18 mouse cellular contexts compared by ENCODE assay signal in genomic region chr2:28188398-28188944, GRCm38 (mm10). TPM values are rescaled to one million over a fixed set of nuclear protein-coding genes. Genes with fewer than 3 reads are reported as not detected.
A peak's percentile ranks its signal among the peaks of the same experiment; 100 is the strongest.
DNase-seq lines count a peak whose midpoint lies in the region; ATAC-seq lines count a peak whose summit lies in the region.
"Had no signal": no experiment of that assay in that cellular context is flagged by ENCODE, and none has a peak within 500 bp of the region (broad histone marks: within the 10 kb centered on the region; RNA-seq: fewer than 3 reads in every experiment).

No protein-coding gene starts in this region.

- no peak overlapping the region for H3K4me2 ChIP-seq in hindbrain, embryonic 13.5 days
- H3K4me2 ChIP-seq in hindbrain, embryonic 12.5 days (replicated peaks), result no peak overlapping the region
- H3K4me2 ChIP-seq in midbrain, embryonic 11.5 days, result no peak overlapping the region
- peak overlapping the region; percentile 7; the same call in 1 of the 2 replicates for H3K4me2 ChIP-seq in hindbrain, embryonic 16.5 days (ENCODE audit: low read length)
- no peak overlapping the region for H3K4me2 ChIP-seq in midbrain, embryonic 16.5 days (ENCODE audit: low read length)
- H3K4me2 ChIP-seq: liver, embryonic 11.5 days; lung, embryonic 14.5 days; neural tube, embryonic 12.5 days; stomach, embryonic 15.5 days had no signal

- H3K9me3 ChIP-seq in hindbrain, embryonic 13.5 days, result no peaks in the 10 kb centered on the region
- H3K9me3 ChIP-seq in hindbrain, embryonic 12.5 days (replicated peaks), result no peaks in the 10 kb centered on the region
- H3K9me3 ChIP-seq in midbrain, embryonic 11.5 days (ENCODE audit: control insufficient read depth, low read length), result no peaks in the 10 kb centered on the region
- no peaks in the 10 kb centered on the region for H3K9me3 ChIP-seq in midbrain, embryonic 10.5 days (replicated peaks)
- H3K9me3 ChIP-seq in hindbrain, embryonic 16.5 days (ENCODE audit: control insufficient read depth, low read length), result no peaks in the 10 kb centered on the region
- no peaks in the 10 kb centered on the region for H3K9me3 ChIP-seq in midbrain, embryonic 16.5 days (replicated peaks; ENCODE audit: control insufficient read depth, low read length, poor library complexity, severe bottlenecking)
- H3K9me3 ChIP-seq: limb, embryonic 10.5 days; neural tube, embryonic 12.5 days; stomach, embryonic 15.5 days had no signal

- no peaks in the 10 kb centered on the region for H3K36me3 ChIP-seq in hindbrain, embryonic 13.5 days
- H3K36me3 ChIP-seq in hindbrain, embryonic 12.5 days, result no peaks in the 10 kb centered on the region
- H3K36me3 ChIP-seq in midbrain, embryonic 11.5 days (ENCODE audit: control insufficient read depth, insufficient read depth, low read length), result no peaks in the 10 kb centered on the region
- H3K36me3 ChIP-seq in midbrain, embryonic 10.5 days, result no peaks in the 10 kb centered on the region
- H3K36me3 ChIP-seq in hindbrain, embryonic 16.5 days (ENCODE audit: control insufficient read depth, insufficient read depth, low read length), result no peaks in the 10 kb centered on the region
- no peaks in the 10 kb centered on the region for H3K36me3 ChIP-seq in midbrain, embryonic 16.5 days (ENCODE audit: control insufficient read depth, insufficient read depth, low read length)
- H3K36me3 ChIP-seq: limb, embryonic 10.5 days; neural tube, embryonic 12.5 days; stomach, embryonic 15.5 days had no signal

- peaks cover 17% of the 10 kb centered on the region for H3K4me1 ChIP-seq in hindbrain, embryonic 13.5 days (replicated peaks)
- H3K4me1 ChIP-seq in hindbrain, embryonic 12.5 days, result peaks cover 11% of the 10 kb centered on the region
- peaks cover 9% of the 10 kb centered on the region for H3K4me1 ChIP-seq in midbrain, embryonic 11.5 days (ENCODE audit: control insufficient read depth, insufficient read depth, low read length)
- H3K4me1 ChIP-seq in midbrain, embryonic 10.5 days, result peaks cover 29% of the 10 kb centered on the region
- H3K4me1 ChIP-seq in hindbrain, embryonic 16.5 days (ENCODE audit: control insufficient read depth, insufficient read depth, low read depth, low read length), result peaks cover 9% of the 10 kb centered on the region
- H3K4me1 ChIP-seq in midbrain, embryonic 16.5 days (ENCODE audit: control insufficient read depth, insufficient read depth, low read length), result peaks cover 16% of the 10 kb centered on the region

- 28% methylated on average over 8 of the region's 8 CpGs for whole genome bisulfite sequencing in hindbrain, embryonic 13.5 days
- 34% methylated on average over 8 of the region's 8 CpGs for WGBS in hindbrain, embryonic 12.5 days
- 37% methylated on average over 8 of the region's 8 CpGs for WGBS in midbrain, embryonic 11.5 days
- WGBS in midbrain, embryonic 10.5 days, result 47% methylated on average over 8 of the region's 8 CpGs
- 20% methylated on average over 8 of the region's 8 CpGs for WGBS in hindbrain, embryonic 16.5 days
- WGBS in midbrain, embryonic 16.5 days, result 11% methylated on average over 8 of the region's 8 CpGs

- DNase-seq in midbrain, embryonic 11.5 days (ENCODE audit: low spot score, missing footprints), result peak; percentile 75
- DNase-seq in midbrain, embryonic 10.5 days (ENCODE audit: low spot score), result no peak
- DNase-seq in kidney, adult 8-10 months, result no peak
- DNase-seq: adrenal gland, adult 8-10 months; cerebellum, adult 11 months; lung, embryonic 14.5 days; spleen, adult 18-20 months; thymus, adult 18-20 months; thymus, postnatal 4 days had no signal

- H3K4me3 ChIP-seq in hindbrain, embryonic 13.5 days, result no peak overlapping the region
- no peak overlapping the region for H3K4me3 ChIP-seq in hindbrain, embryonic 12.5 days
- no peak overlapping the region for H3K4me3 ChIP-seq in midbrain, embryonic 11.5 days (ENCODE audit: low read depth, low read length)
- H3K4me3 ChIP-seq in midbrain, embryonic 10.5 days, result no peak overlapping the region
- no peak overlapping the region for H3K4me3 ChIP-seq in hindbrain, embryonic 16.5 days (ENCODE audit: low read length)
- no peak overlapping the region for H3K4me3 ChIP-seq in midbrain, embryonic 16.5 days (ENCODE audit: low read depth, low read length)
- H3K4me3 ChIP-seq: limb, embryonic 10.5 days; neural tube, embryonic 12.5 days; stomach, embryonic 15.5 days had no signal

- no peak for ATAC-seq in hindbrain, embryonic 13.5 days (ENCODE audit: low FRiP score)
- ATAC-seq in hindbrain, embryonic 12.5 days (ENCODE audit: low FRiP score), result no peak
- ATAC-seq in midbrain, embryonic 11.5 days (ENCODE audit: low FRiP score), result no peak
- 0 out of 2 replicates have a peak, but pooled peaks have one; percentile 25 for ATAC-seq in hindbrain, embryonic 16.5 days
- ATAC-seq in midbrain, embryonic 16.5 days, result peak; percentile 36; the same call in 1 of the 2 replicates
- ATAC-seq: intestine, embryonic 16.5 days had no signal

- peak overlapping the region; percentile 52; the same call in 1 of the 2 replicates for H3K27ac ChIP-seq in hindbrain, embryonic 13.5 days
- H3K27ac ChIP-seq in hindbrain, embryonic 12.5 days, result no peak overlapping the region
- no peak overlapping the region for H3K27ac ChIP-seq in midbrain, embryonic 11.5 days (ENCODE audit: low read depth, low read length)
- no peak overlapping the region; the same call in 1 of the 2 replicates for H3K27ac ChIP-seq in midbrain, embryonic 10.5 days (replicated peaks)
- no peak overlapping the region; the same call in 1 of the 2 replicates for H3K27ac ChIP-seq in hindbrain, embryonic 16.5 days (ENCODE audit: low read depth, low read length)
- peak overlapping the region; percentile 56 for H3K27ac ChIP-seq in midbrain, embryonic 16.5 days (ENCODE audit: low read length)
- H3K27ac ChIP-seq: limb, embryonic 10.5 days; neural tube, embryonic 12.5 days; stomach, embryonic 15.5 days had no signal

- no peaks in the 10 kb centered on the region for H3K27me3 ChIP-seq in hindbrain, embryonic 13.5 days
- peaks cover 9% of the 10 kb centered on the region for H3K27me3 ChIP-seq in hindbrain, embryonic 12.5 days
- H3K27me3 ChIP-seq in midbrain, embryonic 11.5 days (ENCODE audit: control insufficient read depth, insufficient read depth, low read length), result no peaks in the 10 kb centered on the region
- H3K27me3 ChIP-seq in midbrain, embryonic 10.5 days (ENCODE audit: low read depth, poor library complexity, severe bottlenecking), result peaks cover 18% of the 10 kb centered on the region
- no peaks in the 10 kb centered on the region; the same call in 1 of the 2 replicates for H3K27me3 ChIP-seq in hindbrain, embryonic 16.5 days (replicated peaks; ENCODE audit: control insufficient read depth, insufficient read depth, low read length)
- no peaks in the 10 kb centered on the region for H3K27me3 ChIP-seq in midbrain, embryonic 16.5 days (ENCODE audit: control insufficient read depth, insufficient read depth, low read depth, low read length)

- H3K9ac ChIP-seq in hindbrain, embryonic 13.5 days, result no peak overlapping the region
- H3K9ac ChIP-seq in hindbrain, embryonic 12.5 days, result no peak overlapping the region
- H3K9ac ChIP-seq in midbrain, embryonic 11.5 days (ENCODE audit: low read length), result no peak overlapping the region
- H3K9ac ChIP-seq in hindbrain, embryonic 16.5 days (ENCODE audit: low read depth, low read length), result no peak overlapping the region; the same call in 1 of the 2 replicates
- no peak overlapping the region for H3K9ac ChIP-seq in midbrain, embryonic 16.5 days (ENCODE audit: low read depth, low read length)
- H3K9ac ChIP-seq: lung, embryonic 14.5 days; neural tube, embryonic 12.5 days; stomach, embryonic 15.5 days had no signal

RNA-seq across cellular contexts. Expression of gene Olfm1, which starts 4.3 kb away (rescaled TPM):
- 267 and 274 TPM in 2 replicates for polyA plus RNA-seq in hindbrain, embryonic 13.5 days (2015; fragmentation: Nextera tagmentation; extraction: Ambion mirVana)
- 189 and 191 TPM in 2 replicates for polyA plus RNA-seq in hindbrain, embryonic 12.5 days (2016; fragmentation: Nextera tagmentation; extraction: Ambion mirVana)
- polyA plus RNA-seq in midbrain, embryonic 11.5 days (2014; fragmentation: Nextera tagmentation; extraction: Ambion mirVana), result 60.7 and 68.6 TPM in 2 replicates
- 27.8 and 42.4 TPM in 2 replicates for polyA plus RNA-seq in midbrain, embryonic 10.5 days (2016; fragmentation: Nextera tagmentation; extraction: Ambion mirVana)
- 320 and 328 TPM in 2 replicates for polyA plus RNA-seq in hindbrain, embryonic 16.5 days (2015; fragmentation: Nextera tagmentation; extraction: Ambion mirVana)
- polyA plus RNA-seq in midbrain, embryonic 16.5 days (2015; fragmentation: Nextera tagmentation; extraction: Ambion mirVana), result 340 and 355 TPM in 2 replicates

Comparison
In these comparisons a context has a peak if more than half of its experiments do, and no peak if none do; other contexts are left out.
1. ATAC-seq: peak in hindbrain, embryonic 16.5 days (single experiment) and midbrain, embryonic 16.5 days (single experiment); none in hindbrain, embryonic 13.5 days (single experiment), hindbrain, embryonic 12.5 days (single experiment) and midbrain, embryonic 11.5 days (single experiment).
2. H3K27ac ChIP-seq: peak in hindbrain, embryonic 13.5 days (single experiment) and midbrain, embryonic 16.5 days (single experiment); none in hindbrain, embryonic 12.5 days (single experiment), midbrain, embryonic 11.5 days (single experiment), midbrain, embryonic 10.5 days (single experiment) and hindbrain, embryonic 16.5 days (single experiment).